17 mouse cellular contexts compared by ENCODE assay signal in genomic region chr15:86290074-86290473, GRCm38 (mm10).
A peak's percentile ranks its signal among the peaks of the same experiment; 100 is the strongest.
DNase-seq lines count a peak whose midpoint lies in the region.
"Had no signal": no experiment of that assay in that cellular context is flagged by ENCODE, and none has a peak within 500 bp of the region (broad histone marks: within the 10 kb centered on the region; RNA-seq: fewer than 3 reads in every experiment).

No protein-coding gene starts in this region.

- peak; percentile 39 to 43 for DNase-seq in cerebellum, adult 18-20 months
- no peak for DNase-seq in cerebellum, postnatal 10 days
- DNase-seq in layer of hippocampus, adult 9-11 months: peak; percentile 53
- no peak for DNase-seq in layer of hippocampus, postnatal 36 days
- peak; percentile 49 for DNase-seq in right cerebral cortex, adult 18-20 months
- no peak for DNase-seq in right cerebral cortex, postnatal 14 days
- no peak for DNase-seq in adrenal gland, postnatal 36 days
- DNase-seq in neural tube, embryonic 10.5 days (ENCODE audit: extremely low spot score, low spot score): no peak
- DNase-seq: adrenal gland, postnatal 10 days; forebrain, postnatal 0 days; heart, adult 18-20 months; kidney, adult 18-20 months; kidney, postnatal 14 days; liver; liver, postnatal 0 days; lung, postnatal 14 days; right cerebral cortex, postnatal 4 days had no signal

Comparison
In these comparisons a context has a peak if more than half of its experiments do, and no peak if none do; other contexts are left out.
1. DNase-seq: peak in cerebellum, adult 18-20 months (2 of 2), layer of hippocampus, adult 9-11 months (single experiment) and right cerebral cortex, adult 18-20 months (single experiment); none in cerebellum, postnatal 10 days (0 of 2), layer of hippocampus, postnatal 36 days (0 of 2), right cerebral cortex, postnatal 14 days (single experiment), adrenal gland, postnatal 36 days (0 of 2) and neural tube, embryonic 10.5 days (single experiment).